Mouse (Mus musculus) cortical plate, adult 2 months (tissue): ENCODE measurements around the gene Cnot2. TPM values are rescaled to one million over a fixed set of nuclear protein-coding genes. Genes with fewer than 3 reads are reported as not detected.
"Not testable (repeated sequence)": the region's sequence is repeated elsewhere in the genome, so short reads cannot be mapped to it uniquely, and the experiment has no call there.

Experiments used
- H3K27ac ChIP-seq: fragments of 200-500 bp; 2 replicates; pipeline ENCODE4 v1.5.1; 2012; ENCODE audit warnings: low read length, control low read depth, inconsistent platforms; ENCODE audit not compliant: insufficient read depth
- H3K4me1 ChIP-seq: fragments of 200-500 bp; 2 replicates; pipeline ENCODE4 v1.6.1; 2011; ENCODE audit warnings: low read length; ENCODE audit not compliant: control insufficient read depth, insufficient read depth
- H3K4me3 ChIP-seq: fragments of 200-500 bp; 2 replicates; pipeline ENCODE4 v1.5.1; 2011; ENCODE audit warnings: mild to moderate bottlenecking, low read length, control low read depth; ENCODE audit not compliant: insufficient read depth
- CTCF ChIP-seq: fragments of 200-500 bp; IDR thresholded peaks from 2 replicates; pipeline ENCODE4 v1.5.1; 2011; ENCODE audit warnings: mild to moderate bottlenecking, control low read depth, low read length; ENCODE audit not compliant: insufficient read depth; ENCODE audit errors: extremely low read depth
- POLR2A ChIP-seq: fragments of 200-500 bp; IDR thresholded peaks from 2 replicates; pipeline ENCODE4 v1.6.1; 2011; ENCODE audit warnings: mild to moderate bottlenecking, low read length, control low read depth; ENCODE audit not compliant: insufficient read depth; ENCODE audit errors: extremely low read depth
- polyA plus RNA-seq: library from polyadenylated mRNA; depleted of rRNA; stranded (reverse); fragments of >200 nt; gene quantifications from 2 replicates; pipeline ENCODE4 v1.2.3, GENCODE M21; 2012; rRNA removed

Cnot2 gene
- 67.4 and 67.5 TPM in 2 replicates for polyA plus RNA-seq

DNA sequence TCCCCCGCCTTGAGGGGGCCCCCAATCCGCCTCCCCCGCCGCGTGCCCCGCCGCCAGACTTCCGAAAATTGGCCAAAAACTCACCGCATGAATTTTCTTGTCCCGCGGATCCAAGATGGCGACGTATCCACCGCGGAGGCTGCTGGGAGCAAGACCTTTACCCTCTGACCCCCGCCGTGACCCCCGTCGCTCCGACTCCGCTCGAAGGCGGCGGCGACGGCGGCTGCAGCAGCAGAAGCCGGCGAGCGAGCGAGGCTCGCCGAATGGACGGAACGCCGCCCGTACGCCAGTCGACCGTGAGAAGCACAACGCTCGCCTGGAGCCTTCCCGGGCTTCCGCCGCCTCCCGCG, at the start of gene Cnot2:
TSS of gene Cnot2 (minus strand) at position 143 of the 350 bp plus-strand sequence.
- TF ChIP-seq CTCF (no peak), POLR2A (peak; percentile 59; the same call in 1 of the 2 replicates)
- peaks cover 2% of the 10 kb centered on the region for H3K4me1 ChIP-seq
- peak within 1 kb of the TSS; percentile 88 for H3K27ac ChIP-seq
- peak within 1 kb of the TSS; percentile 92 for H3K4me3 ChIP-seq

DNA sequence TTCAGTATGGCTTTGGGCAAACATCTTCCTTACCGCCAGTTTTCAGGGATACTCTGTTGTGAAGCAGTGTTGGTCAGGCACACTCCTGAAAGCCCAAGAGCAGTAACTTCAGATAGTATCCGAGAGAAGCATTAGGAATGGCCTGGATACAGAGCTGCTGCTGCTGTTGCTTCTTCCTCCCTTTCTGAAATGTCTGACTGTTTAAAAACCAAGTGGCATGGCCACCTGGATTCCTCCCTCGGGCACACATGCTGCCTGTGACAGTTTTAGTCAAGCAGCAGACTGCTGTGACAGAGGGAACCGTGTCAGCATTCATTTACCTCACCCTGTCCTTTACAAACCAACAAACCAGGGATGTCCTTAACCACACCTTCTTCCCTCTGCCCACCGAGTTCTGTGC, 47.6 kb upstream of the Cnot2 start:
- no peak overlapping the region for H3K27ac ChIP-seq
- no peaks in the 10 kb centered on the region for H3K4me1 ChIP-seq
- H3K4me3 ChIP-seq, result no peak overlapping the region
- TF ChIP-seq CTCF, result no peak
- no peak for TF ChIP-seq POLR2A

GRCm38 (mm10) chr10:116626009-116626408, 44.7 kb upstream of the Cnot2 start:
- Histone ChIP-seq H3K4me3 (no peak overlapping the region), H3K27ac (no peak overlapping the region), H3K4me1 (no peaks in the 10 kb centered on the region)
- no peak for TF ChIP-seq POLR2A
- no peak for TF ChIP-seq CTCF

GRCm38 (mm10) chr10:116613250-116613649, 31.9 kb upstream of the Cnot2 start:
- not testable (repeated sequence) for H3K4me1 ChIP-seq, H3K4me3 ChIP-seq, H3K27ac ChIP-seq

- no peak for TF ChIP-seq POLR2A
- TF ChIP-seq CTCF, result no peak
- H3K4me1 ChIP-seq, result no peaks in the 10 kb centered on the region
- no peak overlapping the region for H3K4me3 ChIP-seq
- no peak overlapping the region for H3K27ac ChIP-seq
Measured at GRCm38 (mm10) chr10:116604905-116605162, 23.5 kb upstream of the Cnot2 start.

DNA sequence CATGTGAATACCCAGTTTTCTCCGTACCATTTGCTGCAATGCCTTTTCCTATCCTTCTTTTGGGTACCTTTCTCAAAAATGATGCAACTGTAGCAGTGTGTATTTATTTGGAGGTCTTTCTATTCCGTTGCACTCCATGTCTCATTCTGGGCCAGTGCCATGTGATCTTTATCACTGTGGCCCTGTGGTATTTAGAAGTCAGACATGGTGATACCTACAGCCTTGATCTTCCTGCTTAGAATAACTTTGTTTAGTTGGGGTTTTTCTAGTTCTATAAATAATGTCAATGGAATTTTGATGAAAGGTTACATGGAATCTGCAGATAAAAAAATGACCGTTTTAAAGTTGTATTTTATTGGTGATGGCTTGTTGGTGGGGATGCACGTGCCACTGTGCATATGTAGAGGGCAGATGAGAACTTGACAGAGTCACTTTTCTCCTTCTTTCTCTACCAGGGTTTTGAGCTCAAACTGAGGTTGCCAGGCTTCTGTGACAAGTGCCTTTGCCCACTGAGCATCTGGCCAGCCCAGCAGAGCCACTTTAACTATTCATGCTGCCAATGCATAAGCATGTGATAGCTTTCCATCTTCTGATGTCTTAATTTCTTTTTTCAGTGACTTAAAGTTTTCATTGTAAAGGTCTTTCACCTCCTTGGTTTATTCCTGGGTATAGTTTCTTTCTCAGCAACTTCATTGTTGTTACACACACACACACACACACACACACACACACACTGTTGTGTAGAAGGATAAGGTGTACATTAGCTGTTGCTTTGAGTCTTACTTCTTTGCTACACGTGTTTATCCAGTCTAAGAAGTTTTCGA, 23.0 kb upstream of the Cnot2 start:
- TF ChIP-seq CTCF (no peak), POLR2A (no peak)
- Histone ChIP-seq H3K27ac (no peak overlapping the region), H3K4me3 (no peak overlapping the region), H3K4me1 (no peaks in the 10 kb centered on the region)

DNA sequence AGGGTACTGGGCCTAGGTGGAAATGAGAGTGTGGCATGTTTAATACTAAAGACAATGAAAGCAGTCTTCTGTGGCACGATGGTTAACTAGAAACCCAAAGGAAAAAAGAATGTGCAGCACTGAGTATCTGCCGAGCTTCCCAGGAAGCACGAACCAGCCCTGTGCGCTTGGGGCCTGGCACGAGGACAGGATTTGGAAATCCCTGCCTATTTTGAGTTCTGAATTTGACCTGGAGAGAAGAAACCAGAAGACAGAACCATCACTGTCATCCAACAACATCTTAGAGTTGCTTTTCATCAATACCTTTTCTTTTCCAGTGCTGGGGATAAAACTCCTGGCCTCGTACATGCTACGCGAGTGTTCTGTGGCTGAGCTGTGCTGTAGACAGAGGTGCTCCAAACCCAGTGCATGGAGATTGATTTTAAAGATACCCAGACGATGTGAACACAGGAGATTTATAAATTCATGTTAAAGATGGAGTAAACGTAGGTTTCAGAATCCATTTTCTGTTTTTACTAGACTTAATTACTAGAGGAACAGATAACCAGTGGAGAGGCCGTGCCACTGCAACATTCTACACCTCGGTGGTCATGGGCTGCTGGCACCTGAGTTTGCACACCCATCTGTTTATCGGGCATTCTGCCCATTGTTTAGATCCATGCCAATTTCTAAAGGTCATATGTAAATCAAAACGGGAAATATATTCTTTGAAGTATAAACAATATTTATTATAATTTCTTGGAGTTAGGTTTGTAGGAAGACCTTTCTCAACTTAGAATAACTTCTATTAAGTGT, 17.9 kb upstream of the Cnot2 start:
- no peak for TF ChIP-seq CTCF
- TF ChIP-seq POLR2A, result no peak
- Histone ChIP-seq H3K27ac (no peak overlapping the region), H3K4me3 (no peak overlapping the region), H3K4me1 (no peaks in the 10 kb centered on the region)

- no peak overlapping the region for H3K27ac ChIP-seq
- no peak for TF ChIP-seq CTCF
- TF ChIP-seq POLR2A, result no peak
- H3K4me3 ChIP-seq, result peak overlapping the region; percentile 92; the same call in 1 of the 2 replicates
- H3K4me1 ChIP-seq, result peaks cover 2% of the 10 kb centered on the region
Measured at GRCm38 (mm10) chr10:116582738-116583137, 1.4 kb upstream of the Cnot2 start.

DNA sequence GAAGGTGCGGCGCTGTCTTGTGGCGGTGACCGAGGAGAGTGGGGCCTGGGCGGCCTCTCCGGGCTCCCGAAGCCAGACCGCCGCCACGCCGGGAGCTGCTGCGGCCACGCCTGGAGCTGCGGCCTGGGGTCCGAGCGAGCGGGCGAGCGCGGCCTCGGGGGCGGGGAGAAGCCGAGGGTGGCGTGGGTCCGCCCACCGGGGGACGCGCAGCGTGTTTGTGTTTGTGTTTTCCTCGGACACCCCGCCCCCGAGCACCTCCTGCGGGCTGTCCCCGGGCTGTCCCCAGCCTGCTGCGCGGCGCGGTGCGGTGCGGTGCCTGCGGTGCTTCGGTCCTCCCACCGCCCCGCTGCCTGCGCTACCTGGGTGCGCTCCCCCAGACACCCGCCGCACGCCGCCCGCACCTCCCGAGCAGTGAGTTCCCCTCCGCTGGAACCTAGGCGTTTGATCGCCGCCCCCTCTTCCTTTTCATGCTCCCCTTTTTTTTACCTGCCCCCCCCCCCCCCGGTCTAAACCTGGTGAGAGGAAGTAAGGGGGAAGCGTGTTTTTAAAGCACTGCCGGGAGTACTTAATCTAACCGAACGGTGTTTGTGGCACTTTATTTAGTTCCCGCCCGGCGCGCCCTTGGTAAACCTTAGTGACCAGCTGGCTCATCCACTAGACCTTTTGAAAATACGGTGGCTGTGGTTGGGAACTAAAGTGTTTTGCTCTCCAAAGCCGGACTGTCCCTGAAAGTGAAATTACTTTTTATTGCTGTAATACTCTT, 589 bp upstream of the Cnot2 start:
- H3K4me3 ChIP-seq, result peak overlapping the region; percentile 92
- H3K27ac ChIP-seq, result peak overlapping the region; percentile 88
- H3K4me1 ChIP-seq, result peaks cover 2% of the 10 kb centered on the region
- TF ChIP-seq POLR2A, result no peak
- TF ChIP-seq CTCF, result no peak
